Mouse (Mus musculus) ZHBTc4 (cell line): ENCODE measurements around the gene Xrn2.
"Not testable (repeated sequence)": the region's sequence is repeated elsewhere in the genome, so short reads cannot be mapped to it uniquely, and the experiment has no call there.

Source experiments
- DNase-seq: peaks from one replicate; pipeline ENCODE4 v3.0.0-alpha.2; 2011; ENCODE audit warnings: low read depth, low spot score

The Xrn2 gene

DNA sequence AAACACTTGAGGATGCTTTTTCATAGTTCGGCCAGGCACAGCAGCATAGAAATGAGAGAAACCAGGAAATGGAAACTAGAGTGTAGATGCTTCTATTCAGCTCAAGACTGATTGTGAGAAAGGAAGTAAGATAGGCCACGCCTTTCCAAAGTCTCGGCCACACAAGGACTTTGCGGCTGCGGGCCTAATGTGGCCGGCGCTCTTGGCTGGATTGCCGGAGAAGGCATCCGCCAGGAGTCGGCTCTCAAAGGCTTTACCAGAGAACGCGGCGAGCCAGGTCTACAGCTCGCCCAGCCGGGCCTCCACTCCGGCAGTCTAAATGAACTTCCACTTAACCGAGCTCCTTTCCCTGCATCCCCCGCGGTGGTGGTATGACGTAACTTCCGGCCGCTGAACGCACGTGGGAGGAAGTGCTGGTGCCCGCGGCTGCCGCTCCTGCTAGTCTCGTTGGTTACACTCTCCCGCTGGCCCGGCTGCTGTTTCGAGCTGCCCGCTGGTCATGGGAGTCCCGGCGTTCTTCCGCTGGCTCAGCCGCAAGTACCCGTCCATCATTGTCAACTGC, at the start of gene Xrn2:
Xrn2 (plus strand) TSS at position 374 of the 562 bp plus-strand sequence.
- DNase-seq, result peak; percentile 97

DNA sequence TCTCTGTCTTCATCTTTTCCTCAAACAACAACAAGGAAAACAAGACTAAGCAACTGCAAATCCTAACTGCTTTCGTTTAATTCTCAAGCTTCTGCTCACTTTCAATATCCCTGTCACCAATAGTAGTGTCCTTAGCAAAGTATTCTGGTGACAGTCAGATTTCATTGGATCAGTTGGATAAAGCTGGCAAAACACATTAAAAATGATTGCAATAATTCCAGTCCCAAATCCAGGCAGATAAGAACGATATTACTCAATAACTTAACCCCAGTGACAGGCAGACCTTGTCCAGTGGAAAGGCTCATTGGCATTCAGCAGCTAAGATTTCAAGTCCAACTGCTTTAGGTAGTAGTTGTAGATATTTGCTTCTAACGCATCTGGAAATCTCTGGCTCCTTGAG, 37.8 kb upstream of the Xrn2 start:
- no peak for DNase-seq

DNA sequence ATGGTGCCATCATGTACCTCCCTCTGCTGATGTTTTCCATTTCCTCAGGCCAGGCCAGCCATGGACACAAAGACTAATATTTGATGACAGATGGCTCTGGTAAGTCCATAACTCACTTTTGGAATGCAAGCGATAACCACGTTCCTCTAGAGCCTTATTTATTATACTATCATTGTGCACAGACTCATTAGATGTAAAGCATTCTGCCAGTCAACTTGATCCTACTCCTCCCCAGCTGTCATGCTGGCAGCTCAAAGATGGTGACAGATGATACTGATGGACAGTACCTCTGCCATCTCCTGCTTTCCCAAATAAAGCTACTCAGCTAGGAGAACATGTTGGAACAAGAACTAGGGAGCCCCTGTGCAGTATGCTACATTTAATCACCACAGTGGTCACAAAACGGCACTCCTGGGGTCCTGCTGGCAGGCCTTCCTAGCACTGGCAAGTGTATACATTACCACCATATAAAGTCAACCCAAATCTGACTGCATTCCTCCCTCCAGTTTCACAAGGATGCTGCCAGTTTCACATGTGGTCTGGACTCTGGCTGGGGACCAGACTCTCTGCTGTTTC, 37.3 kb upstream of the Xrn2 start:
- no peak for DNase-seq

DNA sequence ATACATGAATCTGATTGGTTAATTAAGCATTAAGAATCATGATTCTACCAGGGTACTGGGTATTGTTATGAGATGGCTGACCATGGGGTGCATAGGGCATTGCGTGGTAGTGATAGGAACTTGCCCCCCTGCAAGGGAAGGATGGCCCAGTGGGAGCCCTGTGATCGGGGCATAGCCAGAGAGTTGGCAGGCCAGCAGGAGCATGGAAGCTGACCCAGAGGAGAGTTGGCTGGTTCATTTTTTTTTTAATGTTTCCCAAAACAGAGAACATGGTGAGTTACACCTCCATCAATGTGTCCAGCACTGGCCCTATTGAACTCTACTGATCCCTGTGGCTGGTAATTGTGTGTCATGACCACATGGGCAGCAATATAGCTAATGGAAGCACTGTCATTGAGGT, 30.0 kb upstream of the Xrn2 start:
- no peak for DNase-seq

DNA sequence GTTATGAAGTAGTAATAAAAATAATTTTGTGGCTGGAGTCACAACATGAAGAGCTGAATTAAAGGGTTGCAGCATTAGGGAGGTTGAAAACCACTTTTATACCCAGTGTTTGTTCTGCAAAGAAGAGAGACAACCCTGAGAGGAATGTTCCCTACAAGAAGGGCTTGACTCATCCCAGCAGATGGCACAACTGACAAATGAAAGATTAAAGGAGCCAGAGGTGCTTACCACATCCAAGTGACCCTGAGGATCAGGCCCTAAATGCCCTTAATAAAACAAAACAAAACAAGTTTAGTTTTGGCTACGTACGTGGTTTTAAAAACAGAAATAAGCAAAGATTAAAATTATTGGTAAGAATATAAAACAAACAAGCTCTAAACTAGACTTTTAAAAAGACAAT, 28.0 kb upstream of the Xrn2 start:
- no peak for DNase-seq

DNA sequence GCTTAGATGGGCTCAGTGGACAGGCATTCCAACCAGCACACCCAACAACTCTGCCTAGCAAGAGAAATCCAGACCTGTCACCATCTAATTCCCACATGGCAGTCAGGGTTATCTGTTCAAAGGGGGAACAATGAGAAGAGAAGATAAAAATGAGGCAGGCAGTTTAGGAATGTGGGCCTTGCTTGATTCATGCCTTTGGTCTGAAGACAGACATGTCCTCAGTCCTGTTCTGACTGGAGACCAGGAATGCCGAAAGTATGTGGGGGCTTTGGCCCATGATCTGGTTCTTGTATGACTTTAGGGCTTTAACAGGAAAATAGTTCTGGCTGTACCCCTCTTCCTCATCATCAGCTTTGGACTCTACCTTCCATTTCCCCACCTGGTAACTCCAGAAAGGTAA, 27.0 kb upstream of the Xrn2 start:
- DNase-seq, result no peak

DNA sequence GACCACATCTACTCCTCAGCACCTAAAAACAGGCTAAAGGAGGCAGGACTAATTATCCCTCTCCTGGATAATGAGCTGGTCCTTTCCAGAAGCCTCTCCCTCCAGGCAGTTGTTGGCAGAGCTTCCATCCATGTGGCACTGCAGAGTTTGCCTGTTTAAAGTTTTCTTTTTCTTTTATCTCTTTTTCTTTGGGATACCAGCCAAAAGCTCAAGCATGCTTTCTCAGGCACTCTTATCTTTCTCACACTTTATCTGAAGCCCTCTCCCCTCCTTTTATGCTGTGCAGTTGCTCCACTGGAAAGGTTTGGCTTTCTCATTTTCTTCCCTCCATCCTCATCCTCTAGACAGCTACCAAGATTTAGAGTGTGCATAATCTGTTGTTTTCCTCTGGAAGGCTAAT, 26.4 kb upstream of the Xrn2 start:
- DNase-seq, result no peak

DNA sequence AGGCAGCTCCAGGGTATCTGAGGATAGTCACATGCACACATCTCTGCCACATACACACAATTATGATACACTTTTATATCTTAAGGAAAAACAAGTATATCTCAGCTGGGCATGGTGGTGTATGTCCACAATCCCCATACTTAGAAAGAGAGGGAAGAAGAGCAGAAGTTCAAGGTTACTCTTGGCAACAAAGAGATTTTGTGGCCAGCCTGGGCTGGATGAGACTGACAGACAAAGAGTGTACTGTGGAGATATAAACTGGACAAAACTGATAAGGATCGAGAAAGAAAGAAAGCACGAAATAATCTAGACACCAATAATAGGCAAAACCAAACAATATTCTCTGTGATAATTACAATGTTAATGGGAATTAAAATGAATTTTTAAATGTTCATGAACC, 5.5 kb upstream of the Xrn2 start:
- DNase-seq, result no peak

DNA sequence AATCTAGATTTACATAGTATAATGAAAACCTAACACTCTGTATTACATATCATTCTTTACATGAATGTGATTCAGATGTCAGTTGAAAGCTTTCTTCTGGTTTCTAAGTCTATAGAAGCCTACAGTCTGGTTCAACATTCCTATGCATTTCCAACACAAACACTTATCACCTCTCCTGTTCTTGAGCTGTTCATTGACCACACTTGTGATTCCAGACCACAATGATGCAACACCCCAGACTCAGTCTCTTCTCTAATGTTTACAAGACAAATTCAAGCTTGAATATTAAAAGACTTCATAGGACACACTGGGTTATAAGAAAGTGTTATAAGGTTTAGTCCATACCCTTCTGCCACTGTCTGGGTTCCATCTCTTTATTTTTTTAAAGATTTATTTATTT, 3.7 kb upstream of the Xrn2 start:
- DNase-seq, result no peak

DNA sequence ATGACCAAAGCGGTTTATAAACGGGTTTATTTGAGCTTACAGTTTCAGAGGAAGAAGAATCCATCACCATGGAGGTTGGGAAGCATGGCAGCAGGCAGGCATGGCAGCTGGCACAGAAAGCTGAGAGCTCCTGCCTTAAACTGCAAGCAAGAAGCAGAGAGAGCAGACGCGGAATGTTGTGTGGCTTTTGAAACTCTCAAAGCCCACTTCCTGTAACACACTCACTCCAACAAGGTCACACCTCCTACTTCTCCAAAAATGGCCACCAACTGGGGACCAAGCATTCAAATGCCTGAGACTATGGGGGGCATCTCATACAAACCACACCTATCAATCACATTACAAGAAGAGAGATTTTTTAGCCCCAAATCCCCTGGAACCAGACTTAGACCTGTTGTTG, 2.7 kb upstream of the Xrn2 start:
- DNase-seq, result peak; percentile 26

DNA sequence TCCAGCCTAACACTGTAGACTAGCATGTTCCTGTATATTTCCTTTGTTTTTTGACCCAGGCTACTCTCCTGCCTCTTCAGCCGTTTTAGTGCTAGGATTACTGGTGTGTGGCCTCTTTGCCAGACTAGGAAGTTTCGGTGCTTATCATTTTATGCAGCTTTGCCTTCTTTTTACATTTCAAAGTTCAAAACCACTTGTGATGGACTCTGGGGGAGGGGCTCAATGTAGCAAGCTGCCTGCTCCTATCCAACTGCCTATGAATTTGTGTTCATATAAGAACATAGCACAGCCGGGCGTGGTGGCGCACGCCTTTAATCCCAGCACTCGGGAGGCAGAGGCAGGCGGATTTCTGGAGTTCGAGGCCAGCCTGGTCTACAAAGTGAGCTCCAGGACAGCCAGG, 1.8 kb upstream of the Xrn2 start:
- DNase-seq, result peak; percentile 60

DNA sequence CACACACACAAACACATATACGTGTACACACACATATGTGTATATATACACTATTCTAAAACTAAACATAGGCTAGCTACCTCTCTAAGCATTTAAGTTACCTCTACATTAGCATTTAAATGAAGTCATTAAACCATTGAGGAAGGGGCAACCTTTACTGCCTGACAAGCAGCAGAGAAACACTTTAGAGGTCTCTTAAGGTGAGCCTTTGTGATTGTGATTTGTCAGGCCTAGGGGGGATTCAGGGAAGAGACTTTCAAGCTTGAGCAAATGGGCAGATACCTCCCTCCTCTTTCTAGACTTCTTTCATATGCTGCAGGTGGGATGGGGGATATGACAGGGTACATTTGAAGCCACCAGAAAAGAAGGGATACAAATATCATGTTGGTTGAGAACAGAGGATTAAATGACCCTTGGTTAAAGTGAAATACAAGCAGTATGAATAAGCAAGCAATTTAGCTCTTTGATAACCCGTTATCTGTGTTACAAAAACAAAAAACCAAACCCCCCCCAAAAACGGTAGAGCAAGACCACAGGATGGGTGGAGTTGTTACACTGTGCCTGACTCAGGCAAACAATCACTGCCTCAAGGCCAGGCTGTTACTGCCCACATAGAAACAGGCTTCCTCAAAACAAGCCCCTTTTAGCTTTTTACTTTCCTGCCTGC, 1.2 kb upstream of the Xrn2 start:
- DNase-seq, result peak; percentile 91

DNA sequence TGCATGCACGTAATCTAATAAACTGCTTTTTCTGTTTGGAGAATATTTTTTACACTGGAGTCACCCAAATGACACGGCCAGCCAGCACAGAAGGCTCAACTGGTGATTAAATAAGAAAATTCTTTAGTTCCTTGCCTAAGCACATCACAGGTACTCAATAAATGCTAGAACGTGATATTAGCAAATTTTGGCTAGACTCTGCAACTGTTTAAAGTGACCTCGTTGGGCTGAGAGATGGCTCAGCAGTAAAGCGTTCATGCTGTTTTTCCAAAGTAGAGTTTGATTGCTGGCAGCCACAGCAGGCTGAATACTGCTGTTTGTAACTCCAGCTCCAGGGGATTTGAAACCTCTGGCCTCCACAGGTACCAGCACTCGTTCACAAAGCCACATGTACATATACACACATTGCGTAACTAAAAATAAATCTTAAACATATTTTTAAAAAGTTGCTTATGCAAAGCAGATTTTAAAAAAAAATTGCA, 614 bp upstream of the Xrn2 start:
- DNase-seq, result peak; percentile 38

DNA sequence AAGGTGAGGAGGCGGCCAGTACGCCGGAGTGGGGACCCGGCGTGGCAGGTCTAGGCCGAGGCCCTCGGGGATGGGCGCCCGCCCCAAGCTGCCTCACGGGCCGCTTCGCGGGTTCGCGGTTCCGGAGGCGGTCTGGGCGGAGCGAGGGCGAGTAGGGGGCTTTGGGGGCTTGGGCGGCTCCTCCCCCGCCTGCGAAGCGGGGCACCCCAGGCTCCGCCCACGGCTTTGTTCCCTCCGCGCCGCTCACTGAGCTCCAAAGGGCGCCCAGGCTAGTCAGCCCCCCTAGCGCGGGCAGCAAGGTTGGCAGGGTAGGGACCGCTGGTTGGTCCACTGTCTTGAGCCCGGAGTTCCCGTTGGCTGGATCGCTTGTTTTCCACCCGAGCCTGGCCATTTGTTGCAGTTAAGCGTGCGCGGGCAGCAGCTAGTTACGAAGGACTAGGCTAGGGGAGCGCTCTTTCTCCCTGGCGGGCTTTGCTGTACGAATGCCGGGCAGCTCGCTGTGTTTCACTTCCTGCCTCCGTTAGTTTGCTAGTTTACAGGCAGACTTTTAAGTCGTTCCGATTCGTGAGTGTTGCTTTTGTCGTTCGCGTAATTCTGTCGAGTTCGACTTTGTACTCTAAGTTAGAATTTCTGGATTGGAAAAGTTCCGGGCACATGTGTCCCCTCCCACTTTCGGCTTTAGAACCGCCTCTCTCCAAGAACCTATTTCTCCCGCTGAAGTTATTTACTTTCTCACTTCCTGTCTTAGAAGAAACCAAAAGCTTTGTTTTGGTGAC, 586 bp downstream of the Xrn2 start:
- DNase-seq, result peak; percentile 87

DNA sequence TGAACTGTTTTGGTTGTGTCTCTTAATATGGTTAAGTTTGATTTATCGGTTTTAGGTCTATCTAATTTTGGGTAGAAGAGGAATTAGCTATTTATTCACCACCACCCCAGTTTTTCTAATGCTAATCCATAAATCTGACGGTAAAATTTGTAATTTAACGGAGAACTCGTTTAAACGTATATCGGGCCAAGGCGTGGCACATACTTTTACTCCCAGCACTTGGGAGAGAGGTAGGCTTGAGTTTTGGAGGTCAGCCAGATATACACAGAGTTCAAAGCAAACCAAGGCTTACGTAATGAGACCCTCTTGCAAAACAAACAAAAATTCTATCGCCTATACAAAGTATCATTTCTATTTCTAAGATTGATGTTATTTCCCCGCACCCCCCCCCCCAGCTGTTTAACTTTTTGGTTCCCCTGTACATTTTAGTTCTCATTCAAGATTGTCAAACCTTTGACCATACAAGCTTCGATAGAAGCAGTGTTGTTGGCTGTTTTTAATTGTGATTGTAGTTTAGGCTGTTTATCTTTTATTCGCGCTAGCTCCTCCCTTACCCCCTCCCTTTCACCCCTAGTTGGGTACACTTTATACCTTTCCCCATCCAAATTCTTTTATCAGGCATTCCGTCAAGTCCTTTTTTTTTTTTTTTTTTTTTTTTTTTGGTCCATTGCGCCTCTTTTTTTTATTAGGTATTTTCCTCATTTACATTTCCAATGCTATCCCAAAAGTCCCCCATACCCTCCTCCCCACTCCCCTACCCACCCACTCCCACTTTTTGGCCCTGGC, 1.5 kb downstream of the Xrn2 start:
- peak; percentile 33 for DNase-seq

DNA sequence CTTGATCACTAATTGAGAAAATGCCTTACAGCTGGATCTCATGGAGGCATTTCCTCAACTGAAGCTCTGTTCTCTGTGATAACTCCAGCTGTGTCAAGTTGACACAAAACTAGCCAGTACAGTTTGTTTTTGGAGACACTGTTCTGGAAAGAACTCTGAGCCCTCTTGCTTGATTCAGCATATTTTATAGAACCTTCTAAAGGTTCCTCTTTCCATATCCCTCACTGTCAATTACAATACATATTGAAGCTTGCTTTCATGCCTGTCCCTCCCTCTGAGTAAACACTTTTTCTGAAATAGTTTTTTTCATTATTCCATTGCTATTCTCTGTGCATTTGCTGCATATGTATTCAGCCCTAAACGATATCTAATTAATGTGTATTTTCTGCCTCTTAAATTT, 9.2 kb downstream of the Xrn2 start:
- DNase-seq, result not testable (repeated sequence)

DNA sequence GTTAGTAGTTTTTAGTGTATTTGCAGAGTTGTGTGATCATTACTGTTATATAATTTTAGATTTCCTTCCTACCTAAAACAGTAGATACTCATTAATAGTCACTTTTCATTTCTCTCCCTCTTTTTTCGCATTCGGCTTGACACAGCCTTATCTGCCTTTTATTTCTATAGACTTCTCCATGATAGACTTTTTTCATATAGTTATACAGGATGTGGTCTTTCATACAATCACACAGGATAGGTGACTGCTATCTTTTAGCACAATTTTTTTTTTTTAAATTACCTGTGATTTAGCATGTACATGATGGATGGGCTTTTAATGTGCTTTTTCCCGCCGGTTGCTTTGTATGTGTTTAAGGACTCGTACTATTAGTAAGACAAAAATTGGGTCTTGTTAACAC, 10.3 kb downstream of the Xrn2 start:
- no peak for DNase-seq

DNA sequence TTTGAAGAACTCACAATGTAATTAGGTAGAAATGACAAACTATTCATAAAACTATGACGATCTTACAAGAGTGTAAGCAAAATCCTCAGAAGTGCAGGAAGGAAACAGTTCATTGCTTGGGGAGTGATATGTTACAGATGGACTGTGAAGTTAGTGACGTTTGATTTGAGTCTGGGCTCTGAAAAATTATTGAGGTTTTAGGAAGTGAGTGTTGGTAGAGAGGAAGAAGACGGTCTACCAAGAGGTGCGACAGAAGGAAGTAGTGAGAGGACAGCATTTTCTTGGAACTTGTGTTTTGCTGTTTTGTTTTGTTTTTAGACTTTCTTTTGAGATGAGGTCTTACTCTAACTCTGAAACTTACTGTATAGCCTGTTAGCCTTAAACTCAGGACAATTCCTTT, 10.8 kb downstream of the Xrn2 start:
- DNase-seq, result no peak

DNA sequence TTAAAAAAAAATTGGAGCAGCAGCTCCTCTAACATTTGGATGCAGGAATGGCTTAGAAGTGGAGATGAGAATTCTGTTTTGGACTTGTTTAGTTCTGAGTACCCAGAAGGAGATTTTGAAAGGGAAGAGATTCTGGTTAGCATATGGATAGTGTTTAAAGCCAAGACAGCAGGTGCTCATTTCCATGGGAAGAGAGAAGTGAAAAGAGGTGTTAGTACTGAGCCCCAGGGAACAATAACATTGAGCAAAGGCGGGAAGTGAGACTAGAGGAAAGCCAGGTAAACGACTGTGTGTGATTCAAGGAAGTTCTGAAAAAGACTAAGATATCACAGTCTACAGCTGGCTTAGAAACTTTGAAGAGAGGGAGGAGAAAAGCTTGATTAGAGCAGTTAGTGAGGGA, 20.3 kb downstream of the Xrn2 start:
- peak; percentile 85 for DNase-seq

DNA sequence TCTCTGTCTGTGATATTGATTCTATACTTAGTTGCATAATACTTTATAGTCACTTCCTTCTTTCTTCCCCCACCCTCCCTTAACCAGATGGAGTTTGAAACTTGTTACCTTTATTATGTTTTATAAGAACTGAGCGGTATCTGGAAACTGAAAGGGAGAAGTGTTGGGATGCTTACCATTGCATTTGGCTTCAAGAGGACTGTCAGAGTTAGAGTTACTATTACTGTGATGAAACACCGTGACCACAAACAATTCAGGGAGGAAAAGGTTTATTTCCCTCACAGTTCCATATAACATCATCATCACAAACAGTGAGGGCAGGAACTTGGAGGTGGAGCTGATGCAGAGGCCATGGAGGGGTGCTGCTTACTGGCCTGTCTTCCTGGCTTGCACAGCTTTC, 23.1 kb downstream of the Xrn2 start:
- DNase-seq, result no peak

DNA sequence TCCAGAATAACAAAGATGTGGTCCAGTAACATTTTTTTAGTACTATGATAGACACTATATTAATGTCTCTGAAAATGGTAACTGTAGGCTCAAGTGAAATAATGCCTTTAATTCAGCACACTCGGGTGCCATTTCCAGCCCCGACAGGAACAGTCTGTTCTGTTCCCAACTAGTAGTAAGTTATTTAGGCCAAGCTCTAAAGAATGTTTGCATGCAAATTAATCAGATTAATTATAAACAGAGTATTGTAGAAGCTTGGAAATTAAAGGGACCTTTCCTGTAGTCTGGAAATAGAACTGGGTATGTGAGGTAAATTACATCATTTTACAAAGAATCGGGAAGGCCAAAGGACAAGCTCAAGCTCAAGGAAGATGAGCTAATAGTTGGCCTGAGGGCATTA, 34.3 kb downstream of the Xrn2 start:
- DNase-seq, result no peak
